Mouse (Mus musculus) spleen, postnatal 4 days (tissue): ENCODE results near the gene Klkb1.
A peak's percentile ranks its signal among the peaks of the same experiment; 100 is the strongest.
"Not testable (repeated sequence)": the region's sequence is repeated elsewhere in the genome, so short reads cannot be mapped to it uniquely, and the experiment has no call there.

ENCODE experiments used
- DNase-seq, 2 experiments: peaks; one replicate each; pipeline ENCODE4 v3.0.0; 2022; ENCODE audit warnings: low spot score in 2 of 2

Gene Klkb1

GRCm38 (mm10) chr8:45294687-45295086, at the start of gene Klkb1:
Klkb1 (minus strand) TSS chr8:45294859.
- DNase-seq, result no peak

GRCm38 (mm10) chr8:45344298-45344697, 49.6 kb upstream of the Klkb1 start:
- DNase-seq, result no peak

- no peak for DNase-seq
These were observed 47.3 kb upstream of the Klkb1 start for GRCm38 (mm10) chr8:45341630-45342628.

GRCm38 (mm10) chr8:45333493-45333892, 38.8 kb upstream of the Klkb1 start:
- no peak for DNase-seq

- peak; percentile 47 to 72 for DNase-seq
These were observed 38.2 kb upstream of the Klkb1 start, which contains the start of gene Cyp4v3 for GRCm38 (mm10) chr8:45332685-45333409. Cyp4v3 (minus strand) TSS chr8:45333216.

GRCm38 (mm10) chr8:45330856-45331255, 36.2 kb upstream of the Klkb1 start:
- no peak for DNase-seq

- no peak for DNase-seq
These were observed 34.7 kb upstream of the Klkb1 start for GRCm38 (mm10) chr8:45329206-45329980.

GRCm38 (mm10) chr8:45327076-45327475, 32.4 kb upstream of the Klkb1 start:
- DNase-seq, result not testable (repeated sequence)

GRCm38 (mm10) chr8:45324151-45324550, 29.5 kb upstream of the Klkb1 start:
- no peak for DNase-seq

GRCm38 (mm10) chr8:45321365-45321764, 26.7 kb upstream of the Klkb1 start:
- no peak for DNase-seq

- DNase-seq, result no peak
These were observed 26.3 kb upstream of the Klkb1 start for GRCm38 (mm10) chr8:45320930-45321329.

GRCm38 (mm10) chr8:45310967-45311366, 16.3 kb upstream of the Klkb1 start:
- DNase-seq, result no peak

- no peak for DNase-seq
These were observed 13.7 kb upstream of the Klkb1 start, which contains the start of gene Gm45753 for GRCm38 (mm10) chr8:45308366-45308765. Gm45753 (minus strand) TSS chr8:45308466.

- DNase-seq, result no peak
These were observed 10.8 kb upstream of the Klkb1 start for GRCm38 (mm10) chr8:45305479-45305878.

- DNase-seq, result no peak
These were observed 9.7 kb upstream of the Klkb1 start for GRCm38 (mm10) chr8:45304354-45304753.

- no peak for DNase-seq
These were observed 7.7 kb upstream of the Klkb1 start for GRCm38 (mm10) chr8:45302390-45302789.

- DNase-seq, result no peak
These were observed 617 bp upstream of the Klkb1 start for GRCm38 (mm10) chr8:45295276-45295675.

- DNase-seq, result no peak
These were observed 2.9 kb downstream of the Klkb1 start for GRCm38 (mm10) chr8:45291790-45292189.

- DNase-seq, result no peak
These were observed 13.0 kb downstream of the Klkb1 start for GRCm38 (mm10) chr8:45281630-45282029.

GRCm38 (mm10) chr8:45277453-45277852, 17.2 kb downstream of the Klkb1 start:
- DNase-seq, result no peak

GRCm38 (mm10) chr8:45274317-45274716, 20.3 kb downstream of the Klkb1 start:
- DNase-seq, result no peak

- DNase-seq, result no peak
These were observed 25.6 kb downstream of the Klkb1 start for GRCm38 (mm10) chr8:45269056-45269455.
